Mouse (Mus musculus): ENCODE results near the gene Pcbp3. TPM values are rescaled to one million over a fixed set of nuclear protein-coding genes. Genes with fewer than 3 reads are reported as not detected.

Pcbp3 gene
- polyA plus RNA-seq, 1 experiment from 2014 or later: 18.9 TPM

GRCm38 (mm10) chr10:76857879-76858278 lies 103.8 kb downstream of the Pcbp3 start:
- H3K4me3 ChIP-seq (ENCODE audit: low read depth, low read length): no peak overlapping the region
- WGBS: 82% methylated on average over 2 of the region's 2 CpGs
- H3K9ac ChIP-seq (ENCODE audit: low read depth, low read length): no peak overlapping the region
- no peaks in the 10 kb centered on the region for H3K36me3 ChIP-seq (ENCODE audit: control insufficient read depth, insufficient read depth, low read length)
- ATAC-seq (ENCODE audit: low read depth): no peak
- no peaks in the 10 kb centered on the region for H3K9me3 ChIP-seq (ENCODE audit: control insufficient read depth, low read length)
- no peak overlapping the region for H3K27ac ChIP-seq (replicated peaks; ENCODE audit: low read depth, low read length)
- DNase-seq (ENCODE audit: low spot score): no peak
- no peak overlapping the region for H3K4me2 ChIP-seq (ENCODE audit: low read depth, low read length)
- H3K4me1 ChIP-seq (ENCODE audit: control insufficient read depth, insufficient read depth, low read length): peaks cover 6% of the 10 kb centered on the region; the same call in 1 of the 2 replicates
- no peaks in the 10 kb centered on the region for H3K27me3 ChIP-seq (replicated peaks; ENCODE audit: control insufficient read depth, insufficient read depth, low read length)

DNA sequence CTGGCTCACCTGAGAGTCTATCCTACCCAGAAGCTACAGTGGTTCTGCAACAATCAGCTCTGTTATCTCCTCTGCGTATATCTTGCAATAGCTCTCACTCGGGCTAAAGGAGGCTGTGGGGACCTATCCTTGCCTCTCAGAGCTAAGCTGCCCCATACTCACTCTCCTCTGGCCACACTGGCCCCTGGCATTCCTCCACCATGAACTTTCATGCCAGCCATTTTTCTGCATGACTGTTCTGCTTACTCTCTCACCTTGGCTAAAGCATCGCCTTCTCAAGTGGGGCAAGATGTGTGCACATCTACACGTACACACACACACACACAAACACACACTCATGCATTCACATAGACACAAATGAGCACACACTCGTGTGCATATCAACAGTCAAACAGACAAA lies 115.2 kb downstream of the Pcbp3 start:
- Histone ChIP-seq H3K9ac (ENCODE audit: low read depth, low read length) (no peak overlapping the region), H3K27me3 (replicated peaks; ENCODE audit: control insufficient read depth, insufficient read depth, low read length) (no peaks in the 10 kb centered on the region), H3K27ac (replicated peaks; ENCODE audit: low read depth, low read length) (no peak overlapping the region), H3K36me3 (ENCODE audit: control insufficient read depth, insufficient read depth, low read length) (no peaks in the 10 kb centered on the region), H3K4me2 (ENCODE audit: low read depth, low read length) (no peak overlapping the region), H3K9me3 (ENCODE audit: control insufficient read depth, low read length) (no peaks in the 10 kb centered on the region), H3K4me3 (ENCODE audit: low read depth, low read length) (no peak overlapping the region), H3K4me1 (ENCODE audit: control insufficient read depth, insufficient read depth, low read length) (no peaks in the 10 kb centered on the region)
- 87% methylated on average over 5 of the region's 5 CpGs for WGBS
- DNase-seq (ENCODE audit: low spot score) (no peak), ATAC-seq (ENCODE audit: low read depth) (no peak)

GRCm38 (mm10) chr10:76844901-76845300 lies 116.8 kb downstream of the Pcbp3 start:
- WGBS: 74% methylated on average over 4 of the region's 4 CpGs
- no peak for ATAC-seq (ENCODE audit: low read depth)
- no peak for DNase-seq (ENCODE audit: low spot score)

DNA sequence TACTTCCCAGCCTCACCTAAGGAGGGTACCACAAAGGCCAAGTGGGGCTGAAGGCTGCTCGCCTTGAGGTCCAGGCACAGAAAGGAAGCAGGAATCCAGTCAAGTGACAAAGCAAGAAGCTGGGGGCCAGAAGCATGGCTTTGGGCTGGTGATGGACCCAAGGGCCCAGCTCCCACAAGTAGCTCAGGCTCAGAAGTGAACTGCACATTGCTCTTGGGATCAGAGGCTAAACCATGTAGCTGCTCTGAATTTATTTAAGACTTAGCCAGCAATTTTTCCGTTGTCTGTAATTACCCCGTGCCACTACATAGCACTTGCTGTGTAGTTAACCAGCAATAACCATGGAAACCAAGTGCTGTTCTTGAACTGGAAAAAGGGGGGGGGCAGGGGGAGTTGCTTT lies 117.3 kb downstream of the Pcbp3 start:
- H3K9ac ChIP-seq (ENCODE audit: low read depth, low read length): no peak overlapping the region
- no peak for ATAC-seq (ENCODE audit: low read depth)
- no peaks in the 10 kb centered on the region for H3K36me3 ChIP-seq (ENCODE audit: control insufficient read depth, insufficient read depth, low read length)
- H3K9me3 ChIP-seq (ENCODE audit: control insufficient read depth, low read length): no peaks in the 10 kb centered on the region
- H3K4me3 ChIP-seq (ENCODE audit: low read depth, low read length): no peak overlapping the region
- 60% methylated on average over 3 of the region's 3 CpGs for WGBS
- H3K4me2 ChIP-seq (ENCODE audit: low read depth, low read length): no peak overlapping the region
- peak; percentile 42 for DNase-seq (ENCODE audit: low spot score)
- no peak overlapping the region for H3K27ac ChIP-seq (replicated peaks; ENCODE audit: low read depth, low read length)
- H3K4me1 ChIP-seq (ENCODE audit: control insufficient read depth, insufficient read depth, low read length): no peaks in the 10 kb centered on the region
- H3K27me3 ChIP-seq (replicated peaks; ENCODE audit: control insufficient read depth, insufficient read depth, low read length): no peaks in the 10 kb centered on the region

More at GRCm38 (mm10) chr10:76844901-76845300, 116.8 kb downstream of the Pcbp3 start:
- Histone ChIP-seq H3K9ac (ENCODE audit: low read depth, low read length) (no peak overlapping the region), H3K9me3 (ENCODE audit: control insufficient read depth, low read length) (no peaks in the 10 kb centered on the region), H3K36me3 (ENCODE audit: control insufficient read depth, insufficient read depth, low read length) (no peaks in the 10 kb centered on the region), H3K4me2 (ENCODE audit: low read depth, low read length) (no peak overlapping the region), H3K4me1 (ENCODE audit: control insufficient read depth, insufficient read depth, low read length) (no peaks in the 10 kb centered on the region), H3K27ac (replicated peaks; ENCODE audit: low read depth, low read length) (no peak overlapping the region), H3K4me3 (ENCODE audit: low read depth, low read length) (no peak overlapping the region), H3K27me3 (replicated peaks; ENCODE audit: control insufficient read depth, insufficient read depth, low read length) (no peaks in the 10 kb centered on the region)

DNA sequence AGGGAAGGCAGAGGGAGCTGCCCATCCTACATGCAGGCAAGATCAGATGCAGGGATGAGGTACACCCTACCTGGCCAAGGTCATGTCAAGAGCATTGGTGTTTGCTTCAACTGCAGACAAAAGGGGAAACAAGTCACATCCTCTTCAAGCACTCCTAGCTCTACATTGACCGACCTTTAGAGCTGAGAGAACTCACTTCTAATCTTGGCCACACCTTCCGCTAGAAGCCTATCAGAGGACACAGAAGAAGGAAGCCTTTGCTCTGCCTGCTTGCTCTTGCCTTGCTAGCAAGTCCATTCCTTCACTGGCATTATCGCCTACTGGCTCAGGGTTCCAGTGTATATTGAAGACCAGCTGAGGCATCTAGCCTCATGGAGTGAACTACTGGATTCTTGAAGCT lies 119.6 kb downstream of the Pcbp3 start:
- WGBS: 89% methylated on average over 3 of the region's 3 CpGs
- H3K27me3 ChIP-seq (replicated peaks; ENCODE audit: control insufficient read depth, insufficient read depth, low read length): no peaks in the 10 kb centered on the region
- H3K36me3 ChIP-seq (ENCODE audit: control insufficient read depth, insufficient read depth, low read length): no peaks in the 10 kb centered on the region
- DNase-seq (ENCODE audit: low spot score): no peak
- H3K9me3 ChIP-seq (ENCODE audit: control insufficient read depth, low read length): no peaks in the 10 kb centered on the region
- H3K4me2 ChIP-seq (ENCODE audit: low read depth, low read length): no peak overlapping the region
- H3K9ac ChIP-seq (ENCODE audit: low read depth, low read length): no peak overlapping the region
- no peaks in the 10 kb centered on the region for H3K4me1 ChIP-seq (ENCODE audit: control insufficient read depth, insufficient read depth, low read length)
- no peak overlapping the region for H3K4me3 ChIP-seq (ENCODE audit: low read depth, low read length)
- H3K27ac ChIP-seq (replicated peaks; ENCODE audit: low read depth, low read length): no peak overlapping the region
- ATAC-seq (ENCODE audit: low read depth): no peak

DNA sequence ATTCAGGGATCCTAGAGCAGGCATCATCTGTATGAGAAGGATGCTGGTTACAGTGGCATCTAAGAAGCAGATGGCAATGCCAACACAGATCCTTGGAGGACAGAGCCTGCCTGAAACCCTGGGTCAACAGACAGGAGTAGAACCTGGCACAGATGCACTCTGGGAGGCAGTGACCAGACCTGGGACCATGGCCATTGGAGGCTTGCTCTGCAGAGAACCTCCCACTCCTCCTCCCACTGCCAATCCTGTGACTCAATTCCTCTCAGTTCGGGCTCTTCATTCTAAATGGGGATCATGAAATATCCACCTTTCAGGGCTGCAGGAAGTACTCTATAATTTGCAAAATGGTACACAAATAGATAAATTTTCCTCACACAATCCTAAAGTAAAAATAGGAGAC lies 120.5 kb downstream of the Pcbp3 start:
- Histone ChIP-seq H3K9me3 (ENCODE audit: control insufficient read depth, low read length) (no peaks in the 10 kb centered on the region), H3K27me3 (replicated peaks; ENCODE audit: control insufficient read depth, insufficient read depth, low read length) (no peaks in the 10 kb centered on the region), H3K4me1 (ENCODE audit: control insufficient read depth, insufficient read depth, low read length) (no peaks in the 10 kb centered on the region), H3K9ac (ENCODE audit: low read depth, low read length) (no peak overlapping the region), H3K36me3 (ENCODE audit: control insufficient read depth, insufficient read depth, low read length) (no peaks in the 10 kb centered on the region), H3K4me3 (ENCODE audit: low read depth, low read length) (no peak overlapping the region), H3K27ac (replicated peaks; ENCODE audit: low read depth, low read length) (no peak overlapping the region), H3K4me2 (ENCODE audit: low read depth, low read length) (no peak overlapping the region)
- 76% methylated on average over 1 of the region's 1 CpGs for WGBS
- ATAC-seq (ENCODE audit: low read depth) (no peak), DNase-seq (ENCODE audit: low spot score) (no peak)

DNA sequence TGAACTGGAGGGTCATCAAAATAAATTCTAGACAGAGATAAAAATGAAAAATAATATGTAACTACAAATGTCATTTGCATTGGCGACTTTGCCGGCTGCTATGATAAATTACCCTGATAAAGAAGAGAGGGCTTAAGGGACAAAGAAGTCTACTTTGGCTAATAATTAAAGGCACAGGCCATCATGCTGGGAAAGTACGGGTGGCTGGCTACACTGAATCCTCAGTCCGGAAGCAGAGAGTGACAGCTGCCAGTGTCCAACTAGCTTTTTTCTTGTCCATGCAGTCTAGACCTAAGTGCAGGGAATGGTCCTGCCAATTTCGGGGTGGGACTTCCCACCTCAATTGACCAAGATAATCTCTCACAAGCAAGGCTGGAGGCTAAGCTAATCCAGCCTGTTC lies 121.1 kb downstream of the Pcbp3 start:
- Histone ChIP-seq H3K27ac (replicated peaks; ENCODE audit: low read depth, low read length) (no peak overlapping the region), H3K27me3 (replicated peaks; ENCODE audit: control insufficient read depth, insufficient read depth, low read length) (no peaks in the 10 kb centered on the region), H3K9ac (ENCODE audit: low read depth, low read length) (no peak overlapping the region), H3K4me3 (ENCODE audit: low read depth, low read length) (no peak overlapping the region), H3K4me2 (ENCODE audit: low read depth, low read length) (no peak overlapping the region), H3K9me3 (ENCODE audit: control insufficient read depth, low read length) (no peaks in the 10 kb centered on the region), H3K4me1 (ENCODE audit: control insufficient read depth, insufficient read depth, low read length) (no peaks in the 10 kb centered on the region), H3K36me3 (ENCODE audit: control insufficient read depth, insufficient read depth, low read length) (no peaks in the 10 kb centered on the region)
- no peak for DNase-seq (ENCODE audit: low spot score)
- ATAC-seq (ENCODE audit: low read depth): no peak
- 75% methylated on average over 5 of the region's 5 CpGs for WGBS

DNA sequence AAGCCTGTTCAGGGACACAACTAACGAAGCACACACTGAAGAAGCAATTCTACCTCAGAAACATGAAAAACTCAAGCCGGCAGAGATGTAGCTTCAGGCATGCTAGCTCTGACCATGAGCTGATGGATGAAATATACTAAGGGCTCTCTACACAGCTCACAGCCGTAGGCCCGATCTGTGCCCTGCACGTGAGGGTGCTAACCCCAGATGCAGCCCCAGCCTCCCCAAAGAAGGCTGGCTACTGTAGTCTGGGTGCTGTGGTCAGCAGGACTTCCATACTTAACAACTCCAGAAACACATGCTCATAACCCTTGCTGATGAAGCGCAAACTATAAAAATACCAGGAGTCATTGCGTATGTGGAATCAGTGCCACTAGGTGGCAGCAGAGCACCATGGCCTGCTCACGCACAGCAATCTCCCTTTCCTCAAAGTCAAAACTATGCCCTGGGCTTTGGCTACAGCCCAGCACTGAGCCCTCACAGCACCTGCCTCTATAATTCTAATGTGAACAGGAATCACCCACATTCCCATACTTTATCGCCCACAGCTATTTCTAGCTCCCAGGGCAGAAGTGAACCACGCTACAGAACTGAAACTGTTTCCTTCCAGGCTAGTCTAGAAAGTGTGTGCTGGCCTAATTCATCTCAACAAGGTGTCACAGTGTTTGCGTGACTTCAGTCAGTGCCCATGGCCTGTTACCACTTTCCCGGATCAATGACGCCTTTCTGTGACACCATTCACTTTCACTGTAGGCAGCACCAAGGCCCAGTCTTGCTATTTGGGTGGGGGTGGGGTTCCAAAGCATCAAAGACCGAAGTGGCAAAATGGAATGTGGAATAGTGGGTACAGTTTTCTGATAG lies 126.0 kb downstream of the Pcbp3 start:
- Histone ChIP-seq H3K4me2 (ENCODE audit: low read depth, low read length) (no peak overlapping the region), H3K9me3 (ENCODE audit: control insufficient read depth, low read length) (no peaks in the 10 kb centered on the region), H3K4me3 (ENCODE audit: low read depth, low read length) (no peak overlapping the region), H3K9ac (ENCODE audit: low read depth, low read length) (no peak overlapping the region), H3K4me1 (ENCODE audit: control insufficient read depth, insufficient read depth, low read length) (no peaks in the 10 kb centered on the region), H3K27me3 (replicated peaks; ENCODE audit: control insufficient read depth, insufficient read depth, low read length) (no peaks in the 10 kb centered on the region), H3K27ac (replicated peaks; ENCODE audit: low read depth, low read length) (no peak overlapping the region), H3K36me3 (ENCODE audit: control insufficient read depth, insufficient read depth, low read length) (no peaks in the 10 kb centered on the region)
- DNase-seq (ENCODE audit: low spot score) (peak; percentile 85), ATAC-seq (ENCODE audit: low read depth) (peak; percentile 68)
- WGBS: 55% methylated on average over 14 of the region's 14 CpGs

- ATAC-seq (ENCODE audit: low read depth): no peak
- Histone ChIP-seq H3K4me3 (ENCODE audit: low read depth, low read length) (no peak overlapping the region), H3K36me3 (ENCODE audit: control insufficient read depth, insufficient read depth, low read length) (no peaks in the 10 kb centered on the region), H3K4me1 (ENCODE audit: control insufficient read depth, insufficient read depth, low read length) (no peaks in the 10 kb centered on the region), H3K27me3 (replicated peaks; ENCODE audit: control insufficient read depth, insufficient read depth, low read length) (no peaks in the 10 kb centered on the region), H3K9me3 (ENCODE audit: control insufficient read depth, low read length) (no peaks in the 10 kb centered on the region), H3K27ac (replicated peaks; ENCODE audit: low read depth, low read length) (no peak overlapping the region), H3K9ac (ENCODE audit: low read depth, low read length) (no peak overlapping the region), H3K4me2 (ENCODE audit: low read depth, low read length) (no peak overlapping the region)
- 76% methylated on average over 1 of the region's 1 CpGs for WGBS
- DNase-seq (ENCODE audit: low spot score): no peak
Observed at GRCm38 (mm10) chr10:76832841-76833240, 128.8 kb downstream of the Pcbp3 start.
